9 mouse cellular contexts compared by ENCODE assay signal in genomic region chr4:47246811-47247210, GRCm38 (mm10). TPM values are rescaled to one million over a fixed set of nuclear protein-coding genes. Genes with fewer than 3 reads are reported as not detected.
A peak's percentile ranks its signal among the peaks of the same experiment; 100 is the strongest.
DNase-seq lines count a peak whose midpoint lies in the region; ATAC-seq and TF ChIP-seq lines count a peak whose summit lies in the region.
"Had no signal": no experiment of that assay in that cellular context is flagged by ENCODE, and none has a peak within 500 bp of the region (broad histone marks: within the 10 kb centered on the region; RNA-seq: fewer than 3 reads in every experiment).

No protein-coding gene starts in this region.

- H3K27ac ChIP-seq in lung, postnatal 0 days (ENCODE audit: low read length), result no peak overlapping the region
- H3K27ac ChIP-seq in embryonic facial prominence, embryonic 14.5 days (replicated peaks; ENCODE audit: low read depth, low read length), result no peak overlapping the region
- H3K27ac ChIP-seq in stomach, postnatal 0 days (replicated peaks), result peak overlapping the region; percentile 65
- H3K27ac ChIP-seq: embryonic facial prominence, embryonic 13.5 days had no signal

- no peak for TF ChIP-seq EP300 in lung, postnatal 0 days (IDR thresholded peaks at IDR 0.05)
- TF ChIP-seq EP300 in stomach, postnatal 0 days (optimal IDR thresholded peaks at IDR 0.05), result no peak

- no peak overlapping the region for H3K9ac ChIP-seq in lung, postnatal 0 days (replicated peaks; ENCODE audit: low read depth)
- H3K9ac ChIP-seq in embryonic facial prominence, embryonic 14.5 days (ENCODE audit: low read depth, low read length), result no peak overlapping the region
- H3K9ac ChIP-seq in stomach, postnatal 0 days (ENCODE audit: low read length), result no peak overlapping the region
- H3K9ac ChIP-seq: embryonic facial prominence, embryonic 13.5 days had no signal

- TF ChIP-seq CTCF in lung, postnatal 0 days (IDR thresholded peaks at IDR 0.05), result peak; percentile 71
- peak; percentile 74 for TF ChIP-seq CTCF in stomach, postnatal 0 days (IDR thresholded peaks at IDR 0.05; ENCODE audit: low read depth)

- H3K4me1 ChIP-seq in lung, postnatal 0 days (ENCODE audit: insufficient read depth, low read depth, low read length), result peaks cover 3% of the 10 kb centered on the region; the same call in 1 of the 2 replicates
- H3K4me1 ChIP-seq in embryonic facial prominence, embryonic 14.5 days (ENCODE audit: control insufficient read depth, insufficient read depth, low read length), result no peaks in the 10 kb centered on the region
- H3K4me1 ChIP-seq in stomach, postnatal 0 days (replicated peaks; ENCODE audit: control insufficient read depth, insufficient read depth), result no peaks in the 10 kb centered on the region

- H3K36me3 ChIP-seq in lung, postnatal 0 days (ENCODE audit: insufficient read depth, low read length), result no peaks in the 10 kb centered on the region
- no peaks in the 10 kb centered on the region for H3K36me3 ChIP-seq in embryonic facial prominence, embryonic 14.5 days (ENCODE audit: control insufficient read depth, insufficient read depth, low read length)
- no peaks in the 10 kb centered on the region; the same call in 1 of the 2 replicates for H3K36me3 ChIP-seq in stomach, postnatal 0 days (ENCODE audit: control insufficient read depth, insufficient read depth, low read length)
- H3K36me3 ChIP-seq: embryonic facial prominence, embryonic 13.5 days had no signal

- H3K9me3 ChIP-seq in lung, postnatal 0 days (ENCODE audit: low read length), result no peaks in the 10 kb centered on the region
- no peaks in the 10 kb centered on the region for H3K9me3 ChIP-seq in embryonic facial prominence, embryonic 14.5 days (ENCODE audit: control insufficient read depth, low read length)
- H3K9me3 ChIP-seq in stomach, postnatal 0 days (ENCODE audit: control insufficient read depth, low read length), result no peaks in the 10 kb centered on the region
- H3K9me3 ChIP-seq: embryonic facial prominence, embryonic 13.5 days had no signal

- no peak overlapping the region for H3K4me2 ChIP-seq in lung, postnatal 0 days (replicated peaks; ENCODE audit: low read depth, low read length)
- H3K4me2 ChIP-seq in embryonic facial prominence, embryonic 14.5 days (ENCODE audit: low read depth, low read length), result no peak overlapping the region
- no peak overlapping the region for H3K4me2 ChIP-seq in stomach, postnatal 0 days (replicated peaks; ENCODE audit: low read depth)
- H3K4me2 ChIP-seq: embryonic facial prominence, embryonic 13.5 days had no signal

- 58% methylated on average over 8 of the region's 8 CpGs for WGBS in lung, postnatal 0 days
- 57% methylated on average over 8 of the region's 8 CpGs for WGBS in embryonic facial prominence, embryonic 14.5 days
- 67% methylated on average over 8 of the region's 8 CpGs for WGBS in stomach, postnatal 0 days

- no peak overlapping the region for H3K4me3 ChIP-seq in lung, postnatal 0 days (ENCODE audit: low read depth, low read length)
- H3K4me3 ChIP-seq in embryonic facial prominence, embryonic 14.5 days (ENCODE audit: low read depth, low read length), result no peak overlapping the region
- no peak overlapping the region for H3K4me3 ChIP-seq in stomach, postnatal 0 days (ENCODE audit: low read depth, low read length)
- H3K4me3 ChIP-seq: embryonic facial prominence, embryonic 13.5 days had no signal

- ATAC-seq in lung, postnatal 0 days, result no peak
- ATAC-seq in embryonic facial prominence, embryonic 14.5 days (ENCODE audit: low read depth), result no peak
- no peak for ATAC-seq in stomach, postnatal 0 days (ENCODE audit: low FRiP score, low TSS enrichment)
- no peak for ATAC-seq in cerebellum, adult (ENCODE audit: insufficient number of reproducible peaks, low FRiP score, low TSS enrichment)

- H3K27me3 ChIP-seq in lung, postnatal 0 days (replicated peaks; ENCODE audit: insufficient read depth, low read length), result no peaks in the 10 kb centered on the region
- H3K27me3 ChIP-seq in embryonic facial prominence, embryonic 14.5 days (replicated peaks; ENCODE audit: control insufficient read depth, insufficient read depth, low read length), result no peaks in the 10 kb centered on the region
- H3K27me3 ChIP-seq in stomach, postnatal 0 days (ENCODE audit: control insufficient read depth, insufficient read depth, low read length), result no peaks in the 10 kb centered on the region

- peak; percentile 73 for DNase-seq in embryo, embryonic 10 days (ENCODE audit: low spot score)
- DNase-seq in embryo, embryonic 9.5 days (ENCODE audit: extremely low spot score), result no peak
- peak; percentile 60 for DNase-seq in lung, postnatal 0 days (ENCODE audit: low spot score)
- DNase-seq in lung, postnatal 4 days, result no peak
- DNase-seq in embryonic facial prominence, embryonic 14.5 days (ENCODE audit: low spot score), result peak; percentile 76
- no peak for DNase-seq in stomach, postnatal 0 days (ENCODE audit: low spot score)
- no peak for DNase-seq in urinary bladder, postnatal 4 days (ENCODE audit: low spot score in 2 of 2)

RNA-seq across cellular contexts. Expression of gene Col15a1, which starts 38.9 kb away (rescaled TPM):
- polyA plus RNA-seq in lung, postnatal 0 days (2015; fragmentation: Nextera tagmentation; extraction: Ambion mirVana), result 4.9 and 6.0 TPM in 2 replicates
- 31.2 and 31.6 TPM in 2 replicates for polyA plus RNA-seq in embryonic facial prominence, embryonic 14.5 days (2014; fragmentation: Nextera tagmentation; extraction: Ambion mirVana)
- 25.0 and 28.6 TPM in 2 replicates for polyA plus RNA-seq in stomach, postnatal 0 days (2015; fragmentation: Nextera tagmentation; extraction: Ambion mirVana)

Comparison
In these comparisons a context has a peak if more than half of its experiments do, and no peak if none do; other contexts are left out.
1. DNase-seq: peak in embryo, embryonic 10 days (single experiment), lung, postnatal 0 days (single experiment) and embryonic facial prominence, embryonic 14.5 days (single experiment); none in embryo, embryonic 9.5 days (single experiment), lung, postnatal 4 days (0 of 2), stomach, postnatal 0 days (single experiment) and urinary bladder, postnatal 4 days (0 of 2).